Mouse (Mus musculus) MEL (cell line): Measurements from ENCODE around the gene Herpud1. TPM values are rescaled to one million over a fixed set of nuclear protein-coding genes. Genes with fewer than 3 reads are reported as not detected.

Experiments used
- DNase-seq: peaks from one replicate; pipeline ENCODE4 v3.0.0; 2011; ENCODE audit warnings: low read depth, low spot score
- H3K27ac ChIP-seq: 2 replicates; pipeline ENCODE4 v1.5.1; 2012; ENCODE audit warnings: low read depth, mild to moderate bottlenecking, control low read depth, low read length, moderate library complexity; ENCODE audit not compliant: control insufficient read depth
- H3K27me3 ChIP-seq, 2 experiments: fragments of 150-350 bp in 1 of 2; sonication (generic) in 1 of 2; 2 replicates each; pipeline ENCODE4 v1.6.1; 2012; ENCODE audit warnings: low read length in 2 of 2, mild to moderate bottlenecking in 2 of 2, improper control_type of control experiment in 1 of 2, moderate library complexity in 1 of 2; ENCODE audit not compliant: insufficient read depth in 2 of 2, control insufficient read depth in 1 of 2
- H3K36me3 ChIP-seq, 2 experiments: 2 replicates each; pipeline ENCODE4 v1.6.1; 2012 to 2014; ENCODE audit warnings: low read length in 2 of 2, improper control_type of control experiment in 1 of 2, inconsistent platforms in 1 of 2, mild to moderate bottlenecking in 1 of 2; ENCODE audit not compliant: insufficient read depth in 2 of 2, control insufficient read depth in 1 of 2
- H3K4me1 ChIP-seq, 2 experiments: fragments of 150-350 bp in 1 of 2; sonication (generic) in 1 of 2; 2 replicates each; pipeline ENCODE4 v1.6.1; 2012; ENCODE audit warnings: low read length in 2 of 2, improper control_type of control experiment in 1 of 2, mild to moderate bottlenecking in 1 of 2; ENCODE audit not compliant: insufficient read depth in 2 of 2, control insufficient read depth in 1 of 2
- H3K4me3 ChIP-seq, 2 experiments: fragments of 150-350 bp in 1 of 2; sonication (generic) in 1 of 2; 2 replicates each; pipeline ENCODE4 v1.5.1; 2012; ENCODE audit warnings: low read depth in 2 of 2, low read length in 2 of 2, mild to moderate bottlenecking in 2 of 2, moderate library complexity in 2 of 2, control low read depth in 1 of 2, improper control_type of control experiment in 1 of 2; ENCODE audit not compliant: control insufficient read depth in 1 of 2, insufficient read depth in 1 of 2
- H3K79me2 ChIP-seq: 2 replicates; pipeline ENCODE4 v1.6.1; 2012; ENCODE audit warnings: mild to moderate bottlenecking, low read length, moderate library complexity; ENCODE audit not compliant: control insufficient read depth, poor library complexity, insufficient read depth
- H3K9ac ChIP-seq: 2 replicates; pipeline ENCODE4 v1.6.1; 2012; ENCODE audit warnings: low read depth, mild to moderate bottlenecking, control low read depth, low read length, moderate library complexity; ENCODE audit not compliant: control insufficient read depth, poor library complexity, severe bottlenecking
- H3K9me3 ChIP-seq: fragments of 150-350 bp; sonication (generic); replicated peaks from 2 replicates; pipeline ENCODE4 v1.6.1; 2012; ENCODE audit warnings: mild to moderate bottlenecking, low read length, improper control_type of control experiment, moderate library complexity; ENCODE audit not compliant: insufficient read depth
- BHLHE40 ChIP-seq: IDR thresholded peaks from 2 replicates; pipeline ENCODE4 v1.6.1; 2012; ENCODE audit warnings: low read depth, mild to moderate bottlenecking, inconsistent platforms, low read length, improper control_type of control experiment, borderline replicate concordance
- E2F4 ChIP-seq: IDR thresholded peaks from 2 replicates; pipeline ENCODE4 v1.6.1; 2011; ENCODE audit warnings: low read depth, low read length, improper control_type of control experiment, borderline replicate concordance
- ELF1 ChIP-seq: IDR thresholded peaks from 2 replicates; pipeline ENCODE4 v1.6.1; 2014; ENCODE audit warnings: low read depth, mild to moderate bottlenecking, inconsistent platforms, low read length, improper control_type of control experiment, moderate library complexity
- EP300 ChIP-seq, 2 experiments: IDR thresholded peaks; 2 replicates each; pipeline ENCODE4 v1.6.1; 2011; ENCODE audit warnings: improper control_type of control experiment in 2 of 2, low read length in 2 of 2, low read depth in 1 of 2, mild to moderate bottlenecking in 1 of 2
- GABPA ChIP-seq: IDR thresholded peaks from 2 replicates; pipeline ENCODE4 v1.6.1; 2012; ENCODE audit warnings: low read depth, mild to moderate bottlenecking, inconsistent platforms, low read length, improper control_type of control experiment, moderate library complexity
- GATA1 ChIP-seq: IDR thresholded peaks from 2 replicates; pipeline ENCODE4 v1.6.1; 2011; ENCODE audit warnings: low read depth, low read length, improper control_type of control experiment
- JUND ChIP-seq: IDR thresholded peaks from 2 replicates; pipeline ENCODE4 v1.6.1; 2011; ENCODE audit warnings: low read depth, mild to moderate bottlenecking, improper control_type of control experiment, low read length
- KAT2A ChIP-seq: conservative IDR thresholded peaks from 2 replicates; pipeline ENCODE4 v1.6.1; 2012; ENCODE audit warnings: low read depth, low read length, improper control_type of control experiment, inconsistent platforms
- MAFK ChIP-seq: IDR thresholded peaks from 2 replicates; pipeline ENCODE4 v1.6.1; 2011; ENCODE audit warnings: low read depth, mild to moderate bottlenecking, low read length, improper control_type of control experiment, borderline replicate concordance
- MAX ChIP-seq: IDR thresholded peaks from 2 replicates; pipeline ENCODE4 v1.6.1; 2011; ENCODE audit warnings: low read length, improper control_type of control experiment
- MAZ ChIP-seq: IDR thresholded peaks from 2 replicates; pipeline ENCODE4 v1.6.1; 2012; ENCODE audit warnings: low read depth, mild to moderate bottlenecking, inconsistent platforms, low read length, improper control_type of control experiment
- MXI1 ChIP-seq: IDR thresholded peaks from 2 replicates; pipeline ENCODE4 v1.6.1; 2011; ENCODE audit warnings: mild to moderate bottlenecking, low read depth, low read length, improper control_type of control experiment
- MYB ChIP-seq: IDR thresholded peaks from 2 replicates; pipeline ENCODE4 v1.6.1; 2011; ENCODE audit warnings: mild to moderate bottlenecking, low read depth, low read length, improper control_type of control experiment
- NELFE ChIP-seq: IDR thresholded peaks from 2 replicates; pipeline ENCODE4 v1.6.1; 2011; ENCODE audit warnings: low read depth, low read length, improper control_type of control experiment
- NRF1 ChIP-seq: IDR thresholded peaks from 2 replicates; pipeline ENCODE4 v1.6.1; 2014; ENCODE audit warnings: low read depth, mild to moderate bottlenecking, inconsistent platforms, low read length, improper control_type of control experiment, moderate library complexity; ENCODE audit not compliant: poor library complexity, insufficient read depth, severe bottlenecking
- POLR2A ChIP-seq, 2 experiments: IDR thresholded peaks; 2 replicates each; pipeline ENCODE4 v1.6.1; 2011 to 2012; ENCODE audit warnings: low read length in 2 of 2, mild to moderate bottlenecking in 2 of 2, control low read depth in 1 of 2, improper control_type of control experiment in 1 of 2, low read depth in 1 of 2, moderate library complexity in 1 of 2; ENCODE audit not compliant: control insufficient read depth in 1 of 2, insufficient read depth in 1 of 2, poor library complexity in 1 of 2
- POLR2AphosphoS2 ChIP-seq: IDR thresholded peaks from 2 replicates; pipeline ENCODE4 v1.6.1; 2011; ENCODE audit warnings: low read length, improper control_type of control experiment
- RAD21 ChIP-seq: IDR thresholded peaks from 2 replicates; pipeline ENCODE4 v1.6.1; 2011; ENCODE audit warnings: mild to moderate bottlenecking, low read depth, low read length, improper control_type of control experiment
- SIN3A ChIP-seq: IDR thresholded peaks from 2 replicates; pipeline ENCODE4 v1.6.1; 2012; ENCODE audit warnings: low read length, improper control_type of control experiment, inconsistent platforms
- SMC3 ChIP-seq: IDR thresholded peaks from 2 replicates; pipeline ENCODE4 v1.6.1; 2011; ENCODE audit warnings: low read depth, low read length, improper control_type of control experiment
- TAL1 ChIP-seq: IDR thresholded peaks from 2 replicates; pipeline ENCODE4 v1.6.1; 2012; ENCODE audit warnings: mild to moderate bottlenecking, inconsistent platforms, low read length, moderate library complexity, mixed read lengths
- UBTF ChIP-seq: IDR thresholded peaks from 2 replicates; pipeline ENCODE4 v1.6.1; 2012; ENCODE audit warnings: low read depth, mild to moderate bottlenecking, inconsistent platforms, low read length, improper control_type of control experiment, moderate library complexity, borderline replicate concordance; ENCODE audit not compliant: insufficient read depth
- ZC3H11A ChIP-seq: IDR thresholded peaks from 2 replicates; pipeline ENCODE4 v1.6.1; 2012; ENCODE audit warnings: low read depth, mild to moderate bottlenecking, inconsistent platforms, low read length, improper control_type of control experiment
- ZKSCAN1 ChIP-seq: IDR thresholded peaks from 2 replicates; pipeline ENCODE4 v1.6.1; 2012; ENCODE audit warnings: low read depth, mild to moderate bottlenecking, inconsistent platforms, low read length, improper control_type of control experiment, moderate library complexity
- ZMIZ1 ChIP-seq: IDR thresholded peaks from 2 replicates; pipeline ENCODE4 v1.6.1; 2012; ENCODE audit warnings: low read depth, mild to moderate bottlenecking, inconsistent platforms, low read length, improper control_type of control experiment, moderate library complexity
- polyA plus RNA-seq, 2 experiments: library from polyadenylated mRNA; stranded (reverse) in 1 of 2; unstranded in 1 of 2; fragments of >175 nt in 1 of 2; fragments of >200 nt in 1 of 2; gene quantifications; 2 replicates each; pipeline versions ENCODE4 v1.2.1 to v1.2.4; 2012; ENCODE audit warnings: low replicate concordance in 2 of 2, low read depth in 1 of 2; ENCODE audit not compliant: insufficient read length in 2 of 2, insufficient read depth in 1 of 2, missing spikeins in 1 of 2
- total RNA-seq: library from RNA; depleted of rRNA; stranded (reverse); fragments of 300-350 nt; gene quantifications from 2 replicates; pipeline ENCODE4 v1.2.3, GENCODE M21; 2012

Herpud1 gene
- total and polyA plus RNA-seq, 3 experiments, result 66.1 to 66.9 TPM; not detected in 1

DNA sequence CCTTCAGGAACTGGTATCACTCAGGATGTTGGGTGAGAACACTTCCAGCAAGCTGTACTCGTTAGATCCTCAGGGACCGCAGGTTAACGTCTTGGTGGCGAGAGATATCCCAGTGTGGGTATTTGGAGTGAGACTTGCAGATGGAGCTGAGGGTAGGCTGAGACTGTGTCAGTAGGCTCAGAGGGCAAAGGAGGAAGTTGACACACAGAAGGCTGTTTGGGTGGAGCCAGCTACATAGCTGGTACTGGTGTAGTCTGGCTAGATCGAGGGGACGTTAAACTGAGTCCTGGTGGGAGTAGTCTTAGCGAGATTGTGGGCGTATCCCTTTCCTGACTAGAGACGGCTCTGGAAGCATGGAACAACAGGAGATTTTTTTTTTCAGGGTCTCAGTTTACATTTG is 31.8 kb downstream of the Herpud1 start:
- H3K4me1 ChIP-seq, result peaks cover 0 to 6% of the 10 kb centered on the region in 2 experiments; a peak in 2 of 4 replicates
- no peak overlapping the region for H3K27ac ChIP-seq
- H3K4me3 ChIP-seq, result peak overlapping the region in 1 of 2 experiments; percentile 1; a peak in 1 of 4 replicates
- no peak for TF ChIP-seq NELFE
- TF ChIP-seq ELF1, result 0 out of 2 replicates have a peak, but pooled peaks have one; percentile 45
- no peak for TF ChIP-seq ZC3H11A
- no peak for TF ChIP-seq E2F4
- no peak for TF ChIP-seq UBTF
- TF ChIP-seq MAX, result no peak
- no peak for TF ChIP-seq ZMIZ1
- no peak for TF ChIP-seq POLR2A (IDR thresholded peaks at IDR 0.05; ENCODE audit: control insufficient read depth in 1 of 2, insufficient read depth in 1 of 2, low read depth in 1 of 2, low read length in 2 of 2, poor library complexity in 1 of 2)
- 0 out of 2 replicates have a peak, but pooled peaks have one; percentile 4 for TF ChIP-seq GATA1
- no peak for TF ChIP-seq SMC3
- no peak for TF ChIP-seq POLR2AphosphoS2
- TF ChIP-seq JUND, result no peak
- TF ChIP-seq TAL1, result no peak
- TF ChIP-seq EP300 (IDR thresholded peaks at IDR 0.05; ENCODE audit: low read depth in 1 of 2, low read length in 2 of 2), result peak in 1 of 2 experiments; percentile 10; a peak in 1 of 4 replicates
- TF ChIP-seq GABPA, result no peak
- TF ChIP-seq SIN3A, result 0 out of 2 replicates have a peak, but pooled peaks have one; percentile 48
- TF ChIP-seq RAD21, result no peak
- no peak for TF ChIP-seq MAFK
- H3K79me2 ChIP-seq, result no peaks in the 10 kb centered on the region
- peaks cover 0 to 4% of the 10 kb centered on the region in 2 experiments; a peak in 2 of 4 replicates for H3K36me3 ChIP-seq
- DNase-seq, result peak; percentile 87
- H3K9ac ChIP-seq, result no peak overlapping the region
- no peaks in the 10 kb centered on the region for H3K27me3 ChIP-seq
- no peaks in the 10 kb centered on the region for H3K9me3 ChIP-seq

- no peak for DNase-seq
- Histone ChIP-seq H3K4me1 (peaks cover 2 to 6% of the 10 kb centered on the region in 2 experiments), H3K4me3 (no peak overlapping the region), H3K9ac (no peak overlapping the region), H3K79me2 (no peaks in the 10 kb centered on the region), H3K27me3 (peaks cover 0 to 1% of the 10 kb centered on the region in 2 experiments; a peak in 1 of 4 replicates), H3K9me3 (no peaks in the 10 kb centered on the region), H3K27ac (no peak overlapping the region), H3K36me3 (peaks cover 0 to 7% of the 10 kb centered on the region in 2 experiments; a peak in 2 of 4 replicates)
- TF ChIP-seq KAT2A, result no peak
- no peak for TF ChIP-seq EP300 (IDR thresholded peaks at IDR 0.05; ENCODE audit: low read depth in 1 of 2, low read length in 2 of 2)
- TF ChIP-seq MAZ, result no peak
- no peak for TF ChIP-seq ZKSCAN1
- no peak for TF ChIP-seq BHLHE40
- TF ChIP-seq ELF1, result no peak
- TF ChIP-seq MYB, result no peak
- TF ChIP-seq POLR2A (IDR thresholded peaks at IDR 0.05; ENCODE audit: control insufficient read depth in 1 of 2, insufficient read depth in 1 of 2, low read depth in 1 of 2, low read length in 2 of 2, poor library complexity in 1 of 2), result no peak
- no peak for TF ChIP-seq NELFE
- TF ChIP-seq TAL1, result no peak
- no peak for TF ChIP-seq MXI1
- no peak for TF ChIP-seq NRF1
These were observed 36.0 kb downstream of the Herpud1 start for GRCm38 (mm10) chr8:94422270-94422669.
